Mouse (Mus musculus) mouse embryonic stem cell (cell line): Measurements from ENCODE around the gene Tmem136.
"Not testable (repeated sequence)": the region's sequence is repeated elsewhere in the genome, so short reads cannot be mapped to it uniquely, and the experiment has no call there.

Experiments
- in situ Hi-C, 2 experiments: fragments of 300-500 bp; cut with MboI; formaldehyde crosslinking; loops; 1 replicate in 1 of 2; 3 replicates in 1 of 2; pipeline ENCODE4 v1.14.3; 2019 to 2020; ENCODE audit warnings: low sequenced_read_pairs in 2 of 2, low pct_unique_long_range_greater_than_20kb in 1 of 2, mixed read lengths in 1 of 2; ENCODE audit not compliant: unreplicated experiment in 1 of 2

The Tmem136 gene

DNA sequence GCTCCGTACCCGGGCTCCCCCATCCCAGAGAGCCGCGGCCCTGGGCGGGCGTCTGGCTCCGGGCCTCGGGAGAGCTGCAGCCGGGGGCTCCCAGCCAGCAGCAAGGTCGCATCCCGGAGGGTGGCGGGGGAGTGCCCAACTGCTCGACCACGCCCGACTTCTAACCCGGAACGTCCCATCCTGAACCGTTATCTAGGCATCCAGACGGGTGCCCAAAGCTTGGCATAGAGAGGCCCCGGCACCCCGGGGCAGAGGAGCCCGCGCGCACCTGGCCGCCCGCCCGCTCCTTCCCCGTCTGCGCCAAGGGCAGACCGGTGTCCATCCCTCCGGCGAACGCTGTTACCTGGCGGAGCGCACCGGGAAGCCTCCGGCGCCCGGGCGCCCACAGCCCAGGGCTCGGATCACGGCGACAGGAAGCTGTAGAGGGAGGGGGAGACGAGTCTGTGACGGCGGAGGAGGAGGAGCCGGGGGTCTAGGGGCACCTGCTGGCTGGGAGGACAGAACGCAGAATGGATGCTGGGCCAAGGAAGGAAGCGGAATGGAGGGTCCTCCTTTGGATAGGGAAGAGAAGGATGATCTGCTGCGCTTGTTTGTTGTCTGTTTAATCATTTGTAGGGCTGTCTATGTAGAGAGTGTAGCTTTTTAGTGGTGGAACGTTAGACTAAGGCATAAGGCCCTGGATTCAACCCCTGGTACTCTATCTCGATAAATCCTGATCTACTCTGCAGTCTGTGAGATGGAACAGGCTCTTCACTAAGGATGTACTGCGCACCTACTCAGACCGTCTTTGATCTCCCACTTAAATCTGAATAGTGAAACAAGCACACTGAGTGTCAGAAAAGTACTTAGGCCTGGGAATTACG, at the start of gene Tmem136:
TSS of gene Tmem136 (minus strand) at position 437 of the 863 bp plus-strand sequence.
- in situ Hi-C loops, result no loop called here

DNA sequence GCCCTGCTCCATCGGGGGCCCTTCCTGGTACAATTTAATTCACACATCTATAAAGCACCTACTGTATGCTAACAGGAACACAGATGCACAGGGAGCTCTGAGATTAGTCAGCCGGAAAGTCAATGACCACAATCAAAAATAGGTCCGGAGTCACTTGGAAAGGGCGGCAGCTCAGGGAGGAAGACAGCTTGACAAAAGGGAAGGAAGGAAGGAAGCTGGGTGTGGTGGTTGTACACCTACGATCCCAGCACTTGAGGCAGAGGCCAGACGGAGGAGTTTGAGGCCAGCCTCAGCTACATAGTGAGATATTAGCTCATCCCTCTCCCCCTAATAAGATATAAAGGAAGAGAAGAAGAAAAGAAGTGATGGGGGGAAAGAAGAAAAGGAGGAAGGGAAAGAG, 39.6 kb upstream of the Tmem136 start:
- in situ Hi-C loops, result no loop called here

DNA sequence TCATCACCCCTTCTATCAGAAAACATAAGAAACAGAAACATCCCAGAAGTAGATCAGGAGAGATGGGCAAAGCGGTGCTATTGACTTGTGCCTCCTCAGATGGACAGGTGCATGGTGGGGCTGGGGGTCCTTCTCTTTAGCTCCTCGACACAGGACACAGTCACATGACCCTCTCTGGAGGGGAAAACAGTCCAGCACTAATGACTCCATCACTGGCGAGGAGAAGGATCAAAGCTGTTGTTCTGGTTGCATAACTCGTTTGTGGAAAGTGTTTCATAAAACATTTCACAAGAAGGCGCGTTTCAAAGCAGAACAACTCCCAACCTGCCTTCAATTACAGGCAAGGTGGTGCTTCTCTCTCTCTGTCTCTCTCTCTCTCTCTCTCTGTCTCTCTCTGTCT, 35.4 kb upstream of the Tmem136 start:
- in situ Hi-C loops, result no loop called here

DNA sequence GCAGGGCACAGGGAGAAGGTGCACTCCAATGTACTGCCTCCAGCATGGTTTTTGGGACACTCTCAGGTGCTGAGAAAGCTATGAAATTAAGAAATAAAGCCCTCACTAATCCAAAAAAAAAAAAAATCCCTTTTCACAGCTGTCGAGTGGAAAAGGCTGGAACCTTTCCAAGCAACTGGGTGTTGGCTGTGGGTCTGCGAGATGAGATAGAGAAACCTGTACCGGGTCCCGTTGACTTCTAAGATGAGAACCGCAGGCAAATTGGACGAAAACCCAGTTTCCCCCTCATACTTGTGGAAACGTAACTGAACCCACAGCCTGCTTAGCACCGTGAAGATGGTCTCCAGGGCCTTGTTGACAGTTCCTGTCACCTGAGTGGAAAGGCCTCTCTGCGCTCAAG, 34.6 kb upstream of the Tmem136 start:
- in situ Hi-C loops, result no loop called here

DNA sequence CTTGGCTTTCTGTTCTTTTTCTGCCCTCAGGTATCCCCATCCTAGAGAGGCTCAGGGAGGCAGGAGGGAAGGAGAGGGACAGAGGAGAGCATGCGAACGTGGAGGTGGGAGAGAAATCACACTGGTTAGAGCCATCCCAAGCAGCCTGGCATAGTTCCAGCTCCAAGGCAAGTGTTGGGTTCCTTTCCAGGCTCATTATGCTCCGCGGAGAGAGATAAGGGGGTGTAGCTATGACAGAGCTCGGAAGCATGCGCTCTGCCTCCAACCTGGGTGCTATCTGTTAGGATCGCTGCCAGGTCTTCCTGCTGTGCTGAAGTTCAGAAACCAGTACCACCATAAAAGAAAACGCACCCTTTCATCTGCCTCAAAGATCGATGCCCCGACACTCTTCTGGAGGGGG, 33.7 kb upstream of the Tmem136 start:
- in situ Hi-C loops, result no loop called here

DNA sequence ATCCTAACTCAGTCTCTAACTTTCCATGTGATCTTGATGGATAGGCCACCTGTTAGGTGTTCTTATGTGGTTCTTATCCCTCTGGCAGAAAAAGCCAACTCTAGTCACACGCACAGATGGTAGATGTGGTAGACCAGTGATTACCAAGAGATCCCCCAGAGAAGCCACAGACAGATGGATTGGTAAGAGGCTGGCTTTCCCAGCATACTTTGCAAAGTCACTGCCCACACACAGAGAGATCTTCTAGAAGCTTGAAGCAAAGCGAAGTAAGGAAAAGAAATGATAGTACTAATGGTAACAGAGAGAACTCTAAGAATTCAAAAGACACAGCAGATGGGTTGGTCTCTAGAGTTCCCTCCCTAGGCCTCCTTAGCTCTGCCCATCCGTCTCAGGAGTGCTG, 33.1 kb upstream of the Tmem136 start:
- in situ Hi-C loops, result loop anchor here in 1 of 2 experiments (10.0 kb wide), 1 partner anchor 135 kb away; no protein-coding TSS in a partner anchor

DNA sequence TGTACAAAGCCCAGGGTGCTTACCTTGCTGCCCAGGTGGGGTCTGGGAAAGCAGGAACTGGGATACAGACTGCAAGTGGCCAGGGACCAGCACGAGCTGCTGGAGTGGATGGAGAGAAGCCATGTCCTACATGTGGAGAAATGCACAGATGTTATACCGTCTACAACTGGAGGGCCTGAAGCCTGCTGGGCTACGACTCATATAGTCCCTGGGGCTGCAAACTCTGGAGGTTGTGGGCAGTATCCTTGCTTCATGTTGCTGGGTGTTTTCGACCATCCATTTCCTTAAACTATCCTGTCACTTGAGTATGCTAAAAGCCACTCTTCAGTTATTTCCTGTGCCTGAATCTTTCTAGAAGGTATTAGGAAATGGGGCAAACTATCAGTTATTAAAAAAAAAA, 28.8 kb upstream of the Tmem136 start:
- in situ Hi-C loops, result loop anchor here in 1 of 2 experiments (10.0 kb wide), 1 partner anchor 140 kb away; no protein-coding TSS in a partner anchor

DNA sequence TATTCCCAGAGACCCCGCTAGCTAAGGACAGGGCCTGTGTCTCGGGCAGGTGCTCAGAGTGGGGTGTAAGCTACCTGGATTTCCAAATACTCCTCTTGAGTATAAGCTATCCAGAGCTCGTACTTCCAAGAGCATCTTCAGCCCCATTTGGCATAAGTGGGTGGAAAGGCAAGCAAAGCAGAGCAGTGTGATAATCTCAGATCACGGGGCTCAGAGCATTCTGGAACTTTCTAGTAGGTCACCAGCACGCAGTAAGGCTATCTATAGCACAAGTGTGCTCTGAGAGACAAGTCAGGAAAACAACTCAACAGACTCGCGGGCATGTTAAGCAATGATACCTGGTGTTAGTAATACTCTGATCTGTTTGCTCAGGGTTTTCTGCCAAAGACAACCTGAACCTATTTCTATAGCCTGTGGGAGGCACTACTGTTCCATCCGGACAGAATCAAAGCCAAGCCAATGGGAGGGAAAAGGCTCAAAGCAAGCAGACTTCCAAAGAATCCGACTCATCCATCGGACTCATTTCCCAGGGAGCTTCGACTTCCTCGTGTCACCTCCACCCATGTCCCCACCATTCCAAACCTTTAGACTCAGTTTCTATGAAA, 27.9 kb upstream of the Tmem136 start:
- in situ Hi-C loops, result loop anchor here (5.0 to 10.0 kb wide), 3 partner anchors 68 to 143 kb away; partner anchors contain the start of gene Pou2f3 (in 2 of the 2)

DNA sequence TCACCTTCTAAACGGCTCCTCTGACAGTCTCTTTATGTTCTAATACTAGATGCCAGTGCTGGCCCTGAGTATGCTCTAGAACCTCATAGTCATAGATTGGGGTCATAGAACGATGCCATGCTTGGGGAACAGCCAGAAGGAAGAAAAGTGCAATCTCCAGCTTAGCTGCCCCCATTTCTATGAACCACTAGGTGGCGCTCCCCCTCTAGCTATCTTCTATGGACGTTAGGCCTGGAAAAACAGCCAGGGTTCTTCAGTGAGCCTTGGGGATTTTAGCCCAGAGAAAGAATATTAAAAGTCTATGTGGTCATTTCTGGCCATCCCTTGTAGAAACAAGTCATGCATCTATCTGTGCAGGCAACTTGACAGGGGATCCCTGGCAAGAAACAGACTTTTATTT, 25.5 kb upstream of the Tmem136 start:
- in situ Hi-C loops, result loop anchor here (5.0 to 10.0 kb wide), 3 partner anchors 70 to 145 kb away; partner anchors contain the start of gene Pou2f3 (in 2 of the 2)

DNA sequence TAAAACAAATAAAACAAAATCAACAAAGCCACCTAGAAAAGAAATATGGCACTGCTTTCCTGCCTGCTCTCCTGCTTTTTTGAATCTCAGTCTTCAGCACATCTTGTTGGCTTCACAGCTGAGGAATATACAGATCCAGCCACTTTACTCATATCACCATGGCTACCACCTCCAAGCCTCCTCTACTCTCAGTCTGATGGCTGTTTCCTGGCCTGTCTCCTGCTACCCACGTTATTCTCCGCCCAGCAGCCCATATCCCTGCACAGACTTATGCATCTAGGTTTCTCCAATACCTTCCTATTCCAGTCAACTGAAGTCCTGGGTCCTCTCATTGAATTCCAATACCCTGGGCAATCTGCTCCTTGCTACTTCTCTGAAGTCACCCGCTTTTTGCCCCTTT, 17.2 kb upstream of the Tmem136 start:
- in situ Hi-C loops, result no loop called here

DNA sequence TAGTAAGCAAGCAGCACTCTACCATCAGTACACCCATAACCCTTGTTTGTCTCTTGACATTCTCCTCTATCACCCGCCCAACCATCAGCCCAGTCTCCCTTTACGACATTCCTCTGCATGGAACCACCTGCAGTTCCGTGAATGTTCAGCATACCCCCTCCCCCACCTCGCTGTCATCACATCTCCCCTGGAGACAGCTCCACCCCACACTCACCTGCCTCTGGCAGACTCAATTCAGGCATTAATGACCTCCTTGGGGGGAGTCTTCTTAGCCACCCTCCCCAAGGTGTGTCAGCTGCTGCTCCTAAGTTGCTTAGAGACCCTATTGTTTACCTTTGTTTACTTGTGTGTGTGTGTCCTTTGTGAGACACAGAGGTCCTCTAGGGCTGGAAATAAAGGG, 16.0 kb upstream of the Tmem136 start:
- in situ Hi-C loops, result no loop called here

DNA sequence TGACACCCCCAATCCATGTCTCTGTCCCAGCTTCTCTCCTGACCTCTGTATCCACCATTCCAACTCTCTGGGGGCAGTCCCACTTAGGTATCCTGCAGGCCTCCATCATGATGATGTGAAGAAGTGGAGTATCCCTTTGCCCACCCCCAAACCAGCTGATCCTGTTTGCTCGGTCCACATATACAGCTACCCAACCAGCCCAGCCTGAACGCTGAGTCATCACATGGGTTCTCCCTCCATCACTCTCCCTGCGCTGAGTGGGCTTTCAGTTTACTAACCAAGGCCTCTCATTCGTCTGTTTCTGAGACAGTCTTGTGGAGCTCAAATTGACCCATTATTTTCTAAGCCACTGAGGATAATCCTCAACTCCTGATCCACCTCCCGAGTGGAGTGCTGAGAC, 15.6 kb upstream of the Tmem136 start:
- in situ Hi-C loops, result no loop called here

DNA sequence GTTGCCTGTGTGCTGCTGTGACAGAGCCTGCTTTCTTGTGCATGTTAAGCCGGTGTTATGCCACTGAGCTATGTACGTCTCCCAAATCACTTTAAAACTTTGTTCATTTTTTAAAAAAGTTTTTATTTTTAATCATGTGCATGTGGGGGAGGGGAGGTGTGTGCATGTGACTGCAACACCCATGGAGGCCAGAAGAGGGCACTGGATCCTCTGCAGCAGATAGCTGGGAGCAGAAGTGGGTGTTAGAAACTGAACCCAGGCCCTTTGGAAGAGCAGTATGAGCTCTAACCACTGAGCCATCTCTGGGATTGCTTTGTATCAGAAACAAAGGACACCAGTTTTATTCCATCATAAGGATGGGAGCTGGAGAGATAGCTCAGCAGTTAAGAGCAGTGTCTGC, 14.3 kb upstream of the Tmem136 start:
- in situ Hi-C loops, result no loop called here

DNA sequence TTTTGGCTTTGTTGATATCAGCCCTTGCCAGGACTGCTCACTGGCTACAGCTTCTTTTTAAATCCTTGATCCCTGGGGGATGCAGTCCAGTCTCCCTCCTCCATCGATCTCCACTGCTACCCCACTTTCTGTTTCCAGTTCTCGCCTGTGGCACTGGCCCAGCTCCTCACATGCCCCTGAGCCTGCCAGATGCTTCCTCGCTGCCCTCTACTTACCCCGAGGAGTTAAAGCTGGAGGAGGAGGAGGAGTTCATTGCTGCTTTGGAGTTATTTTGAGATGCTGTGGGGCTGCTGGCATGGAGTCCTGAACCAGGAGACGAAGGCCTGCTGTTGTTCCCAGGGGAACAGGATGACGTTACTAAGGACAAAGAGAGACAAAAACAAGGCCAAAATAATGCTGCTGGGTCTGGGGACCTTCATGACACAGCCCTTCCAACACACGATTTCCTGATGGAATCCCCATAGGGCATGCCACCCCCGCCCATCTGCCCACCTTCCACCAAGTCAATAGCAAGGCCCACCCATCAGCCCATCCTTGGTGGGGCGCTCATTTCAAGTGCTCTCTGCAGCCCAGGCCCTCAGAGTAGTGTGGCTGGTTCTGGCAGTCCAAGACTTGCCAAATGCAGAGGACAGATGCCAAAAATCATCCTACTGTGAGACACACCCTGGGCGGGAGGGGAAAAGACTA, 10.9 kb upstream of the Tmem136 start:
- in situ Hi-C loops, result no loop called here

DNA sequence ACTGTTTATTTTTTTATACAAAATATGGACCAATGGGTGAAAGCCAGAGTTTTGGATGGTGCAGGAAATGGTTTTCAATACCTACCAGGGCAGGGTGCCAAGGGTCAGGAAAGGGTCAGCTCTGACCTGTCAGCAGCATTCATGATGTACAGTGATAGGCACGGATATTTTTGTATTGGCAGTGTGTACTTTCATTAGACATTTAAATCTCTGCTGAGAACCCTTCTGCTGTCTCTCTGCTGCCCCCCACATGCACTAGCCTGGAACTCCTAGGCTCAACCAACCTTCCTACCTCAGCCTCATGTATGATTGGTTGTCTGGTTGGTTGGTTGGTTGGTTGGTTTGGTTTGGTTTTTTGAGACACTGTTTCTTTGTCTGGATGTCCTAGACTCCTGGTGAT, 6.0 kb upstream of the Tmem136 start:
- in situ Hi-C loops, result no loop called here

DNA sequence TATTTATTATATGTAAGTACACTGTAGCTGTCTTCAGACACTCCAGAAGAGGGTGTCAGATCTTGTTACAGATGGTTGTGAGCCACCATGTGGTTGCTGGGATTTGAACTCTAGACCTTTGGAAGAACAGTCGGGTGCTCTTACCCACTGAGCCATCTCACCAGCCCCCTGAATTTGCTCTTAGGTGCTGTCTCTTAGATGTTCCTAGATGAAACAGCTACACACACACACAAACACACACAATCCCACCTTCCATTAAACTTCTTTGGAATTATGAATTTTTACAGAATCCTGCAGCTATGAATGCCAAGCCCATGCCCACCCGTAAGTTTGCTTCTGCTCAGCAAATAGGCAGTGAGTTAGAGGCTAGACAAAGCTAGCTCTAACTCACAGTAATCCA, 5.6 kb upstream of the Tmem136 start:
- in situ Hi-C loops, result not testable (repeated sequence)

DNA sequence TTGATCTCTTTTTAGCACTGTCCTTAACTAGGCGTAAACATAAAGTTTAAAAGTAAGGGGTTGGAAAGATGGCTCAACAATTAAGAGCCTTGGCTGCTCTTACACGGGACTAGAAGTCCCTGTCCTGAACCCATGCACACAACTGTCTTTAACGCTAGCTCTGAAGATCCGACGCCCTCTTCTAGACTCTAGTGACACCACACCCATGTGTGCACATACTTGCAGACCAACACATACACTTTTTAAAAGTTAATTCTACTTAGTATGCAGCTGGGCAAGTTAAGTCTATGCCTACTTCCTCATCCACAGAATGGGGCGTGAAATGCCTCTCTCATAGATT, 597 bp upstream of the Tmem136 start:
- in situ Hi-C loops, result no loop called here

DNA sequence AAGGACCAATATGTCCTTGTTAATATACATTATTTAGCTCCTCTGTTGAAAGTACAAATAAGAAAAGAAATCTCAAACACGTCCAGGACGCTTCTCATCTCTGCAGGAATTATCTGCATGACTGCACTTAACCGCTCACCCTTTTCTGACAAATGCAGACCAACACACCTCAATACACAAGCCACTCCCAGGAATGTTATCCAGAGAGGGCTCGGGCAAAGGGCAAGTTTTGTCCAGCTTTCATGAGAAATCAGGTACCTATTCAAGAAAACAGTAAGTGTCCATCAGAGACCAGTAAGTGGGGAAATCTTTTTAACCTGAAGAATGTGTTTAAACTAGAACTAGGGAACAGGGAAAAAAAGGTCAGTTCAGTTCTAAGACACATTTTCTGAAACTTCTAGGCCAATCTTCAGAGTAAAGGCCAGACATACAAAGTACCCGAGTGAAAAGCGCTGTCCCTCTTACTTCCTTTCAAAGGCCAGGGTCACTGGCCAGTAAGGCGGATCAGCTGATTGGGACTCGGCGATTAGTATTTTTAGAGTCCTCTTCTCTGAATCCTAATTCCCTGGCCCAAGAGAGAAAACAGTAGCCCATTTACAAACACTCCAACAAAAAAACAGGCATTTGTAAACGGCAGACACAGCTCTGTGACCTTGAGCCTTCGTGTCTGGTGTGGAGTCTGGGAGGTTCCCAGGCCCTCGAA, 788 bp downstream of the Tmem136 start:
- in situ Hi-C loops, result no loop called here

DNA sequence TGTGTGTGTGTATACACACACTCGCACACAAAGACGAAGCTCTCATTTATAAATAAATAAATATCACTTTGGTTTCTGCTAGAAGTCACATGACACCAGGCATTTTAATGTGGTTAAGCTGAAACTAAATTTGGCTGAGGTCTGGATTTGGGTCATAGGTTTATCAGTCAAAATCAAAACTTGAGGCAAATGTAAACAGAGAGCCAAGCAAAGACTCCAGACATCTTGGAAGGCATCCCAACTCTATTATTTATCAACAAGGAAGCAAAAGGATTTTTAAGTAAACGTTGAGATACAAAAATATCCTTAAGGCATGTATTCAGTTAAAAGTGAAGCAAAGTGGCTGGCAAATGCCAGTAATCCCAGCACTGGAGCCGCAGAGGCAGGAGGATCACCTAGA, 1.5 kb downstream of the Tmem136 start:
- in situ Hi-C loops, result no loop called here
